Mouse (Mus musculus) NIH3T3 (cell line): ENCODE results near the gene Zp1.
A peak's percentile ranks its signal among the peaks of the same experiment; 100 is the strongest.

Source experiments
- DNase-seq: peaks from one replicate; pipeline ENCODE4 v3.0.0-alpha.2; 2012; ENCODE audit warnings: low read depth

Zp1 gene

GRCm38 (mm10) chr19:10878201-10878837 is 42.1 kb downstream of the Zp1 start:
- no peak for DNase-seq

GRCm38 (mm10) chr19:10871328-10871961 is 49.0 kb downstream of the Zp1 start:
- no peak for DNase-seq

- DNase-seq = no peak
These were observed 49.8 kb downstream of the Zp1 start for GRCm38 (mm10) chr19:10870676-10871075.

- peak; percentile 17 for DNase-seq
These were observed 50.4 kb downstream of the Zp1 start, which contains the start of gene Tmem132a for GRCm38 (mm10) chr19:10869886-10870527. Gene Tmem132a (minus strand): TSS chr19:10869940.

GRCm38 (mm10) chr19:10869241-10869885 is 51.1 kb downstream of the Zp1 start:
- peak; percentile 85 for DNase-seq

DNA sequence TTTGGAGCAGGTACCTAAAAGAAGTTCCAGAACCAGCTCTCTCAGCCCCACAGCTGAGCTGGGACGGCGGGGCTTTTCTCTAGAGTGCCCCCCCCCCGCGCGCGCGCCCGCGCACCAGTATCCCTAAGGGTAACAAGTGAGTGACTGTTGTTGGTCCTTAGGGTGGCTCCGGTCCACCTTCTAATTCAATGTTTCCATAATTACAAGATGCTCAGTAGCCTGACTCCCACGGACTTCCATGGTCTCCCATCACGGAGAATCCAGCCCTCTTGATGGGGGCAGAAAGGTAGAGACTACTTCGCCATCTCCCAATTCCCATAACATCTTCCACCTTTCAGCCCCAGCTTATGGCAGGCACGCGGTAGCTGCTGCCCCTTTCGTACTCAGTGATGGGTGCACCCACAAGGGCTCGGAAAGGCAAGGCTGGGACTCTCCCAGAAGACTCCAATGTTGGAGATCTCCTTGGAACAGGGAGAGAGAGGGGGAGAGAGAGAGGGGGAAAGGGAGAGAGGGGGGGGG is 51.8 kb downstream of the Zp1 start:
- DNase-seq = peak; percentile 28

- DNase-seq = peak; percentile 19
These were observed 52.3 kb downstream of the Zp1 start for GRCm38 (mm10) chr19:10867946-10868622.

DNA sequence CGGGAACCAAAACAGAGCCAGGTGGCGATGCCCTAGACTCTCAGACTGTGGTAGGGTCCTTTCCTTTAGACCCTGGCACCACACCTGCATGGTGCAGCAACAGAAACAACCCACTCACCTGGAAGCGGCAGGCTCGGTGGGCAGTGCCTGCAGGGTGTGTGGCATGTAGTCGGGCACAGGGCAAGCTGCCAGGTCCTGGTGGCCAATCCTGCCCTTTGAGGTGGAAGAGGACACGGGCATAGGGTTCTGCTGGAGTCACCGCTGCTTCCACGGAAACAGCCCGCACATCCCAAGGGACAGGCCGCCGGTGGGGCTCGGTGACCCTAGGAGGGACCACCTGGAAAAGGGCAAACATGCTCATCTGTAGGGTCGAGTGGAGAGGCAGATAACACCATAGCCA is 54.1 kb downstream of the Zp1 start:
- DNase-seq = no peak
